Mouse (Mus musculus) midbrain, embryonic 16.5 days (tissue): Measurements from ENCODE around the gene Nos3. TPM values are rescaled to one million over a fixed set of nuclear protein-coding genes. Genes with fewer than 3 reads are reported as not detected.
A peak's percentile ranks its signal among the peaks of the same experiment; 100 is the strongest.

Experiments
- ATAC-seq: fragments of 200-750 bp; cut with Nextera tagmentation; 2 replicates; pipeline ENCODE4 v1.8.0; 2017; ENCODE audit warnings: moderate TSS enrichment
- H3K27ac ChIP-seq: fragments of 300-500 bp; sonication (generic); 2 replicates; pipeline ENCODE4 v1.5.1; 2014; ENCODE audit warnings: mild to moderate bottlenecking, low read length, mixed read lengths
- H3K27me3 ChIP-seq: fragments of 300-500 bp; sonication (generic); 2 replicates; pipeline ENCODE4 v1.6.1; 2014; ENCODE audit warnings: low read depth, low read length, mixed read lengths; ENCODE audit not compliant: control insufficient read depth, insufficient read depth
- H3K36me3 ChIP-seq: fragments of 300-500 bp; sonication (generic); 2 replicates; pipeline ENCODE4 v1.6.1; 2014; ENCODE audit warnings: mild to moderate bottlenecking, low read length, moderate library complexity, mixed read lengths; ENCODE audit not compliant: control insufficient read depth, insufficient read depth
- H3K4me1 ChIP-seq: fragments of 300-500 bp; sonication (generic); 2 replicates; pipeline ENCODE4 v1.6.1; 2014; ENCODE audit warnings: mild to moderate bottlenecking, low read length, mixed read lengths; ENCODE audit not compliant: control insufficient read depth, insufficient read depth
- H3K4me2 ChIP-seq: fragments of 300-500 bp; sonication (generic); 2 replicates; pipeline ENCODE4 v1.6.1; 2014; ENCODE audit warnings: mild to moderate bottlenecking, low read length, mixed read lengths
- H3K4me3 ChIP-seq: fragments of 300-500 bp; sonication (generic); 2 replicates; pipeline ENCODE4 v1.5.1; 2014; ENCODE audit warnings: low read depth, mild to moderate bottlenecking, low read length, moderate library complexity, mixed read lengths
- H3K9ac ChIP-seq: fragments of 300-500 bp; sonication (generic); 2 replicates; pipeline ENCODE4 v1.6.1; 2014; ENCODE audit warnings: low read depth, low read length, mixed read lengths
- H3K9me3 ChIP-seq: fragments of 300-500 bp; sonication (generic); replicated peaks from 2 replicates; pipeline ENCODE4 v1.6.1; 2014; ENCODE audit warnings: mild to moderate bottlenecking, low read length, mixed read lengths; ENCODE audit not compliant: control insufficient read depth, poor library complexity, severe bottlenecking
- WGBS: fragments of 180-500 bp; shearing (Covaris S2); extraction: QIAGEN DNeasy Blood & Tissue Kit; methylation state at CpG from one replicate; pipeline ENCODE4 v1.1.7; 2014; 5-methylcytosine and 5-hydroxymethylcytosine counted together
- polyA plus RNA-seq: library from polyadenylated mRNA; unstranded; fragments of >200 nt; fragmentation: Nextera tagmentation; extraction: Ambion mirVana; gene quantifications from 2 replicates; pipeline ENCODE4 v1.2.1, GENCODE M21; 2015

The Nos3 gene
- polyA plus RNA-seq, 1 experiment from 2014 or later, result 8.8 TPM

- H3K9ac ChIP-seq, result peak overlapping the region; percentile 41; the same call in 1 of the 2 replicates
- peak; percentile 77 for ATAC-seq
- H3K4me3 ChIP-seq, result no peak overlapping the region
- H3K4me2 ChIP-seq, result no peak overlapping the region
- H3K27me3 ChIP-seq, result no peaks in the 10 kb centered on the region
- 0% methylated on average over 7 of the region's 7 CpGs for WGBS
- no peak overlapping the region for H3K27ac ChIP-seq
- H3K4me1 ChIP-seq, result 0 out of 2 replicates have a peak, but pooled peaks cover 3% of the 10 kb centered on the region
- H3K36me3 ChIP-seq, result no peaks in the 10 kb centered on the region
- H3K9me3 ChIP-seq, result no peaks in the 10 kb centered on the region
Measured at GRCm38 (mm10) chr5:24360792-24361454, 3.7 kb upstream of the Nos3 start.

GRCm38 (mm10) chr5:24363467-24363866, 1.1 kb upstream of the Nos3 start:
- no peaks in the 10 kb centered on the region for H3K9me3 ChIP-seq
- no peaks in the 10 kb centered on the region for H3K27me3 ChIP-seq
- H3K27ac ChIP-seq, result no peak overlapping the region
- no peaks in the 10 kb centered on the region for H3K36me3 ChIP-seq
- 0 out of 2 replicates have a peak, but pooled peaks cover 3% of the 10 kb centered on the region for H3K4me1 ChIP-seq
- H3K9ac ChIP-seq, result no peak overlapping the region
- 78% methylated on average over 2 of the region's 2 CpGs for WGBS
- no peak overlapping the region for H3K4me2 ChIP-seq
- no peak overlapping the region for H3K4me3 ChIP-seq
- ATAC-seq, result no peak

GRCm38 (mm10) chr5:24364061-24364460, 549 bp upstream of the Nos3 start:
- H3K4me2 ChIP-seq, result no peak overlapping the region

GRCm38 (mm10) chr5:24364963-24365362, 353 bp downstream of the Nos3 start:
- H3K27me3 ChIP-seq, result no peaks in the 10 kb centered on the region
- H3K9ac ChIP-seq, result 0 out of 2 replicates have a peak overlapping the region, but pooled peaks have one; percentile 14
- ATAC-seq, result no peak
- 0 out of 2 replicates have a peak, but pooled peaks cover 3% of the 10 kb centered on the region for H3K4me1 ChIP-seq
- 83% methylated on average over 10 of the region's 10 CpGs for WGBS
- H3K27ac ChIP-seq, result no peak overlapping the region
- H3K36me3 ChIP-seq, result no peaks in the 10 kb centered on the region
- no peak overlapping the region for H3K4me3 ChIP-seq
- H3K4me2 ChIP-seq, result no peak overlapping the region
- H3K9me3 ChIP-seq, result no peaks in the 10 kb centered on the region

More at GRCm38 (mm10) chr5:24364061-24364460, 549 bp upstream of the Nos3 start:
- no peaks in the 10 kb centered on the region for H3K36me3 ChIP-seq
- no peak overlapping the region for H3K4me3 ChIP-seq
- H3K27ac ChIP-seq, result no peak overlapping the region
- no peak for ATAC-seq
- 0 out of 2 replicates have a peak, but pooled peaks cover 3% of the 10 kb centered on the region for H3K4me1 ChIP-seq
- no peaks in the 10 kb centered on the region for H3K27me3 ChIP-seq
- no peak overlapping the region for H3K9ac ChIP-seq
- no peaks in the 10 kb centered on the region for H3K9me3 ChIP-seq
- WGBS, result 54% methylated on average over 3 of the region's 3 CpGs

- H3K27ac ChIP-seq, result no peak overlapping the region
- no peaks in the 10 kb centered on the region for H3K9me3 ChIP-seq
- H3K27me3 ChIP-seq, result no peaks in the 10 kb centered on the region
- H3K4me2 ChIP-seq, result 0 out of 2 replicates have a peak overlapping the region, but pooled peaks have one; percentile 2
- no peak overlapping the region for H3K9ac ChIP-seq
- 0 out of 2 replicates have a peak, but pooled peaks cover 3% of the 10 kb centered on the region for H3K4me1 ChIP-seq
- no peak for ATAC-seq
- 54% methylated on average over 5 of the region's 5 CpGs for WGBS
- no peak overlapping the region for H3K4me3 ChIP-seq
- no peaks in the 10 kb centered on the region for H3K36me3 ChIP-seq
Measured at GRCm38 (mm10) chr5:24365528-24365927, 918 bp downstream of the Nos3 start.

GRCm38 (mm10) chr5:24366426-24366825, 1.8 kb downstream of the Nos3 start:
- 85% methylated on average over 9 of the region's 9 CpGs for WGBS

GRCm38 (mm10) chr5:24369767-24370166, 5.2 kb downstream of the Nos3 start:
- Histone ChIP-seq H3K9ac (no peak overlapping the region), H3K27ac (no peak overlapping the region), H3K36me3 (no peaks in the 10 kb centered on the region), H3K4me1 (no peaks in the 10 kb centered on the region), H3K4me2 (no peak overlapping the region), H3K4me3 (no peak overlapping the region), H3K27me3 (no peaks in the 10 kb centered on the region), H3K9me3 (no peaks in the 10 kb centered on the region)
- ATAC-seq, result no peak
- 79% methylated on average over 9 of the region's 9 CpGs for WGBS

More at GRCm38 (mm10) chr5:24366426-24366825, 1.8 kb downstream of the Nos3 start:
- no peak overlapping the region for H3K4me3 ChIP-seq
- H3K4me2 ChIP-seq, result no peak overlapping the region
- H3K27ac ChIP-seq, result no peak overlapping the region
- H3K9ac ChIP-seq, result no peak overlapping the region
- no peaks in the 10 kb centered on the region for H3K36me3 ChIP-seq
- ATAC-seq, result no peak
- H3K4me1 ChIP-seq, result no peaks in the 10 kb centered on the region
- no peaks in the 10 kb centered on the region for H3K9me3 ChIP-seq
- no peaks in the 10 kb centered on the region for H3K27me3 ChIP-seq

- Histone ChIP-seq H3K9ac (no peak overlapping the region), H3K27ac (no peak overlapping the region), H3K4me2 (no peak overlapping the region), H3K27me3 (no peaks in the 10 kb centered on the region), H3K9me3 (no peaks in the 10 kb centered on the region), H3K36me3 (no peaks in the 10 kb centered on the region), H3K4me3 (no peak overlapping the region), H3K4me1 (no peaks in the 10 kb centered on the region)
- no peak for ATAC-seq
- 38% methylated on average over 5 of the region's 5 CpGs for WGBS
Measured at GRCm38 (mm10) chr5:24373807-24374206, 9.2 kb downstream of the Nos3 start.

GRCm38 (mm10) chr5:24374216-24374615, 9.6 kb downstream of the Nos3 start:
- H3K27ac ChIP-seq, result no peak overlapping the region
- ATAC-seq, result no peak
- no peaks in the 10 kb centered on the region for H3K27me3 ChIP-seq
- no peak overlapping the region for H3K9ac ChIP-seq
- 42% methylated on average over 6 of the region's 6 CpGs for WGBS
- no peaks in the 10 kb centered on the region for H3K36me3 ChIP-seq
- H3K4me2 ChIP-seq, result no peak overlapping the region
- H3K4me3 ChIP-seq, result no peak overlapping the region
- no peaks in the 10 kb centered on the region for H3K9me3 ChIP-seq
- H3K4me1 ChIP-seq, result no peaks in the 10 kb centered on the region
